Mouse (Mus musculus): ENCODE data around the gene Cyp26b1.

The Cyp26b1 gene

DNA sequence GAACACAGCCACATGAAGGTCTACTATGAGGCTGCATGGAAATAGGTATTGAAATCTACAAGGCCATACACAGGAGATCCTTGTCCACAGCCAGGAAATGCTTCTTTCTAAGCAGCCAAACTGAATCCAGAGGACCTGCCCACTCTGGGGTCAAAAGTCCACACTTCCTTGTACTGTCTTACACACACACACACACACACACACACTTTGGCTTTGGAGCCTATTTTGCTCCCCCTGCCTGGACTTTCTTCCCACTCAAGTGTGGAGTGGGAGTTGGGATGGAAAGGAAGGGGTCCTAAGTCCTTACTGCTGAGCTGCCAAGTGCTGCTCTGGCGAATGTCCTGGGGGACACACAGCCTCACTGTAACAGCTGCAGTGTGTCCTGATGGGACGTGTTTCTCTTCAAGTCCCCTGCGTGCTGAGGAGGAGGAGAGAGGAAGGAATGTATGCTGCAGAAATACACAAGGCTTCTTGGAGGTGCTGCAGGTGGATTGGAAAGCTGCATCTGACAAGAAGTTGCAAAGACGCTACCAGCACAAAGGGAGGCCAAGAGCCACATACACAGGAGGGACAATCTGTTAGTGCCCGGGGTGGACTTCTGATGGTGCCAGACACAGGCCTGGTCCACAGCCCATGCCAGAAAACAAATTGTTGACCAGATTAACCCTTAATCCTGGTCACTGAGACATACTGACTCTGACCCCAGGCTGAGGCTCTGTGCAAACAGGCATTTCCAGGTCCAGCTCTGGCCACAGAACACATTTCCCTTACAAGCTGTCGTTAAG is 2.6 kb downstream of the Cyp26b1 start:
- DNase-seq (ENCODE audit: low read depth, low spot score), result no peak
- no peaks in the 10 kb centered on the region for H3K36me3 ChIP-seq (ENCODE audit: control insufficient read depth, insufficient read depth, low read length, poor library complexity, severe bottlenecking)
- H3K27me3 ChIP-seq (ENCODE audit: control insufficient read depth, insufficient read depth, low read length, poor library complexity, severe bottlenecking), result no peaks in the 10 kb centered on the region

DNA sequence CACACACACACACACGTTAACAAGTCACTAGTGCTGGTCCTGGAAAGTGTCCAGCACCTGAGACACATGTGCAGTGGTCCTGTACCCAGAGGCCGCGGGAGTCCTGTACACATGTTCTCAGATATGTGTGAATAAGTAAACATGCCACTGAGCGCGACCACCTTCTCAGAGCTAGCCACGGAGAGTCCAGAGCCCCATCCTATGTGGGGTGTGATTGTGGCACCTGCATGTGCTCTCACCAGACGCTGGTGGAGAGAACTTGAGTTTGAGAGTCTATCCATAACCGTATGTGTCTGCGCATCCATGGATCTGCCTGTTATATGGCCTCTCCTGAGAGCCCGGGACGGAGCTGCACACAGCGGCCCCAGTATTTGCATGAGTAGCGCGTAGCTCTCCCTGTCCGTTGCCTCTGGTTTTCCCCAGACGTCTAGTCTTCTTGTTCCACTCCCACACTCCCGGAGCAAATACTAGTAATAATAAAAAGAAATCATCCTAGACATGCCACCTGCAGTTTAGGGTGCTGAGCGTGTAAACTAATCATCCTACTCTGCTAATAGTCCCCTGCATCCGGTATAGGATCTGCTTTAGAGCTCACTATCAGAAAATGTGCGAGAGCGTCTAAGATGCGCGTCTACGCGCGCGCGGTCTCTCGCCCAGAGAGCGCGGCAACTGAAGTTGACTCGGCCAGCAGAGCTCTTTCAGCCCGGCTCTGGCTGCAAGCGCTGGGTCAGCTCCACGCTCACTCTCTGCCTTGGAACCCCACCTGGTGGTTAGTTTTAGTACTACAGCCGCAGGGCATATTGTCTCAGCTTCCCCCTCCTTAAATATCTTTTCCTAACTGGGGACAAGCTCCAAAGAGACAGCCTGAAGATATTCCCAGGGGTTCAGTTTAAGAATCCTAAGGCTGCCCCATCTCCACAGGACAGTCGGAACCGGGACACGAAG is 3.7 kb downstream of the Cyp26b1 start:
- DNase-seq (ENCODE audit: low read depth, low spot score), result peak; percentile 38
- Histone ChIP-seq H3K36me3 (ENCODE audit: control insufficient read depth, insufficient read depth, low read length, poor library complexity, severe bottlenecking) (no peaks in the 10 kb centered on the region), H3K27me3 (ENCODE audit: control insufficient read depth, insufficient read depth, low read length, poor library complexity, severe bottlenecking) (no peaks in the 10 kb centered on the region; the same call in 1 of the 2 replicates)

DNA sequence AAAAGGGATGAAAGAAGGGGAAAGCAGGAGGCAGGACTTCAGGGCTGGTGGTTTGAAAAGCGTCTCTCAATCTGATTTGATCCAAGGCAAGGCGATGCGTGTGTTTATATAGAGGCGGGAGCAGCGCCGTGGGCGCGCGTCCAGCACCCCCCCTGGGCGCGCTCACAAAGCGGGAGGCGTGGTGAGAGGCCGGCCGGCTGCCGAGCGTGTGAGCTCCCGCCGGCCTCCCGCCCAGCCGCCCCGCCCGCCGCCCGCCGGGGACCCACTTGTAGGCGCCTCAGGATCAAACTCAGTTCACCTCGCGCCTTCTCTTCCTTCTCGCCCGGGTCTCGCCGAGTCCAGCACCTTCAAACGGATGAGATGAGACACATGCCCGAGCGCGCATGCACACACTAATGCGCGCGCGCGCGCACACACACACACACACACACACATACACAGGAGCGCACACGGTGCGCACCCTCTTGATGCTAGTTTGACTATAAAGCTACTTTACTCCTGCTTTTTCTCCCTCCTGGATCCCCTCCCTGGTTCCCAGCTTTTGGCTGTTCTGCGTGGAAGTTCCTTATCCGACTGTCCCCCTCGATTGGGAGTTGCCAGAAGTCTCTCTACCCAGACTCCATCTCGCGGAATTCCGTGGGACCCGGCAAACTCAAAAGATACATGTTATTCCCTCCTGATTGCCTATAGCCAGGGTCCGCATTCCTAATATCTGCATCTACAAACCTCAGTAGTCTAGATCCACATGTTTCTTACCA is 4.6 kb downstream of the Cyp26b1 start:
- H3K27me3 ChIP-seq (ENCODE audit: control insufficient read depth, insufficient read depth, low read length, poor library complexity, severe bottlenecking), result peaks cover 2% of the 10 kb centered on the region; the same call in 1 of the 2 replicates
- no peaks in the 10 kb centered on the region for H3K36me3 ChIP-seq (ENCODE audit: control insufficient read depth, insufficient read depth, low read length, poor library complexity, severe bottlenecking)
- DNase-seq (ENCODE audit: low read depth, low spot score), result no peak

DNA sequence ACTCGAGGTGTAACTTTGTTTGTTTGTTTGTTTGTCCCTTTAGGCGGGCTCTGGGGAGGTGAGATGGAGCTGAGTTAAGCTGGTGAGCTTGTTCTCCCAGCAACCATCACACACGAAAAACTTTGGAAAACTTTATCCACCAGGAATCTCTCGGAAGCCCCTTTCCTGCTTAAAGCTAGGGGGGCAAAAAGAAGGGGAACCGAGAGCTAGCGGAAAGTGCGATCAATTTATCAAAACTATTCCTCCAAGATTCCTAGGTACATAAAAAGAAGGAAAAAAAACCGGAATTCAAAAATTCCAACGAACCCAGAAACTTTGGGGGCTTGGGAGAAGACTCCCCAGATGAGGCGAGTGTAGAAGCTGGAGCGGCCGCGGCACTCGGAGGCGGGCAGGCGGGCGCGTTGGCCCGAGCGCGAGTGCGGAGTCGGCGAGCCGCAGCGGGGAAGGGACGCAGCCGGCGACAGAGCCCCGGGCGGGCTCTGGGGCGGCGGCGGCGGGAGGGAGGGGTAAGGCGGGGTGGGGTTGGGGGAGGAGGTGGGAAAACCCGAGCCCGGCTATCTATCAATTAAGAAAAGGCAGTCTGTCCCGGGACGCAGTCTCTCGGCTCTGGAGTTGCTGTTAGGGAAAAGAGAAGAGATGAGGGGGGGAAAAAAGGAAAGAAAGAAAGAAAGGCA is 5.3 kb downstream of the Cyp26b1 start:
- no peak for DNase-seq (ENCODE audit: low read depth, low spot score)
- H3K27me3 ChIP-seq (ENCODE audit: control insufficient read depth, insufficient read depth, low read length, poor library complexity, severe bottlenecking), result peaks cover 2% of the 10 kb centered on the region; the same call in 1 of the 2 replicates
- H3K36me3 ChIP-seq (ENCODE audit: control insufficient read depth, insufficient read depth, low read length, poor library complexity, severe bottlenecking), result no peaks in the 10 kb centered on the region

DNA sequence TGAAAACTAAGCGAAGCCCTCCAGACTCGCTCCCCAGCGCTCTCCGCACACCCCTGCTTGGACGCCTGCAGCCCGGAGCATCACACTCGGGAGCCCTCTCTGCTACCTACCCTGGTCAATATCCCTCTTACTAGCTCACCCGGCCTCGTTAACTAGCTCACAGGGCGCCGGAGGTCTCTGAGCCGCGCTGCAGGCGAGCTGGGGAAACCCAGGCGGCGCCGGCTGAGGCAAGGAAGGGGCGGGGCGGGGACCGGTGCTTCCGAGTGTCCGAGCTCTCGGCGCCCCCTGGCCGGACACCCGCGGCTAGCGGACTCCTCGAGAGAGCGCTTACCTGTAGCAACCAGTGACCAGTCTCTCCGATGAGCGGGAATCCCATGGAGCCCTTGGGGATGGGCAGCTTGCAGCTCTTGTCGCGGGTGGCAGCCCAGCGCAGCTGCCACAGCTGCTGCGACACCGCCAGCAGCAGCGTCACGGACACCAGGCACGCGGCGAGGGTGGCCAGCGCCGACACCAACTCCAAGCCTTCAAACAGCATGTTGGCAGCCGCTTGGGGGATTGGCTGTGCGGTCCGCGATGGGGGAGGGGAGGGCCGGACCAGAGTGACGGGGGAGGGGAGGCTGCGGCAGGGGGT is 6.1 kb downstream of the Cyp26b1 start:
- peaks cover 2% of the 10 kb centered on the region; the same call in 1 of the 2 replicates for H3K27me3 ChIP-seq (ENCODE audit: control insufficient read depth, insufficient read depth, low read length, poor library complexity, severe bottlenecking)
- DNase-seq (ENCODE audit: low read depth, low spot score), result no peak
- H3K36me3 ChIP-seq (ENCODE audit: control insufficient read depth, insufficient read depth, low read length, poor library complexity, severe bottlenecking), result no peaks in the 10 kb centered on the region

DNA sequence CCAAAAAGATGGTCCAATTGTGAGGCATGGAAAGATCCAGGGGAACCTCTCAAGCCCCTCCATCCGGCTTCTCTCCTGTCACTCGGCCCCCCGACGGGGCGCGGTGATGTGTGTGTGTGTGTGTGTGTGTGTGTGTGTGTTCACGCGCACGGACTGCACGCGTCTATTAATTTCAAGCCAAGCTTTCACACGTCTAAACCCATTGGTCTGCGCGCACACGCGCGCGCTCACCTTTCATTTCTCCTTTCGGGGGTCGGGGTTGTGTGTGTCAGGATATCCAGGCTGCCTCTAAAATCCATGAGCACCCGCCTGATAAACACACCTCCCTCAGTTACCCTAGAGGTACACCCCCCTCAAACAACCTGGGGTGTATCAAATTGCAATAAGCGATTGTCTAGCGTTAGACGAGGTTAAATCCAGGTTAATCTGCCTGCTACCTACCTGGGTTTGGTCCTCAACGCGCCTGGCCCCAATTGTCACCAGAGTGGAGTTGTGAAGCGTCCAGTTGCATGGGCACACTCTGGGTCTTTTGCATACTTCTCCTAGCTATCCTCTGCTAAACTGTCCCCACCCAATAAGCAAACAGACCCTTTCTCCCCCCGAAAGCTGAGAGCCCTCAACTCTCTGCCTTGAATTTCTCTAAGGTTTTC is 7.0 kb downstream of the Cyp26b1 start:
- no peak for DNase-seq (ENCODE audit: low read depth, low spot score)
- Histone ChIP-seq H3K27me3 (ENCODE audit: control insufficient read depth, insufficient read depth, low read length, poor library complexity, severe bottlenecking) (peaks cover 2% of the 10 kb centered on the region; the same call in 1 of the 2 replicates), H3K36me3 (ENCODE audit: control insufficient read depth, insufficient read depth, low read length, poor library complexity, severe bottlenecking) (no peaks in the 10 kb centered on the region)

DNA sequence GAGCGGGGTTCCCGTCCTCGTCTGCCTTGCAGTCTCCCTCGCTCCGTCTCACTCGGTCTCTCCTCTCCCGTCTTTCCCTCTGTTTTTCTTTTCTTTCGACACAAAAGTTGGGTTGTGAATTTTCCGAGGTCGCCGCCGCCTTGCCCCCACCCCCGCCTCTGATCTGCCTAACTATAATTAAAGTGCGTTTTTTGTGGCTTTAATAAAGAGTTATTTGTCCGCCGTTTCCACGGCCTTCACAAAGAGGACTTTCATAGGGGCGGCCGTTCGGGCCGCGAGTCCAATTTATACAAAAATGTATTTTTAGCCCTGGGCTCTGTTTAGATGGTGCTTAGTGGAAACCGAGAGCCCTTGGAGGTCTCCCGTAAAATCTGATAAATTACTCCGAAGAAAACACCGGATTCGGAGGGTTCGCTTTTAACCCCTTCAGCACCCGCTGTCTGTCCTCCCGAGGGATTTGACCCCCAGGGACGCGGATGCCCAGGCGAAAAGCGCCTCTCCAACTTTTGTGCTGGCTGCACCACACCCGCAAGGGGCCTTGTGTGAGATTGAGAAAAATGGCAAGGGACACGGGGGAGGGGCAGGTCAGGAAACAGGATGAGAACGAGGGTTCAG is 7.9 kb downstream of the Cyp26b1 start:
- no peaks in the 10 kb centered on the region for H3K36me3 ChIP-seq (ENCODE audit: control insufficient read depth, insufficient read depth, low read length, poor library complexity, severe bottlenecking)
- no peak for DNase-seq (ENCODE audit: low read depth, low spot score)
- H3K27me3 ChIP-seq (ENCODE audit: control insufficient read depth, insufficient read depth, low read length, poor library complexity, severe bottlenecking), result peaks cover 2% of the 10 kb centered on the region; the same call in 1 of the 2 replicates

DNA sequence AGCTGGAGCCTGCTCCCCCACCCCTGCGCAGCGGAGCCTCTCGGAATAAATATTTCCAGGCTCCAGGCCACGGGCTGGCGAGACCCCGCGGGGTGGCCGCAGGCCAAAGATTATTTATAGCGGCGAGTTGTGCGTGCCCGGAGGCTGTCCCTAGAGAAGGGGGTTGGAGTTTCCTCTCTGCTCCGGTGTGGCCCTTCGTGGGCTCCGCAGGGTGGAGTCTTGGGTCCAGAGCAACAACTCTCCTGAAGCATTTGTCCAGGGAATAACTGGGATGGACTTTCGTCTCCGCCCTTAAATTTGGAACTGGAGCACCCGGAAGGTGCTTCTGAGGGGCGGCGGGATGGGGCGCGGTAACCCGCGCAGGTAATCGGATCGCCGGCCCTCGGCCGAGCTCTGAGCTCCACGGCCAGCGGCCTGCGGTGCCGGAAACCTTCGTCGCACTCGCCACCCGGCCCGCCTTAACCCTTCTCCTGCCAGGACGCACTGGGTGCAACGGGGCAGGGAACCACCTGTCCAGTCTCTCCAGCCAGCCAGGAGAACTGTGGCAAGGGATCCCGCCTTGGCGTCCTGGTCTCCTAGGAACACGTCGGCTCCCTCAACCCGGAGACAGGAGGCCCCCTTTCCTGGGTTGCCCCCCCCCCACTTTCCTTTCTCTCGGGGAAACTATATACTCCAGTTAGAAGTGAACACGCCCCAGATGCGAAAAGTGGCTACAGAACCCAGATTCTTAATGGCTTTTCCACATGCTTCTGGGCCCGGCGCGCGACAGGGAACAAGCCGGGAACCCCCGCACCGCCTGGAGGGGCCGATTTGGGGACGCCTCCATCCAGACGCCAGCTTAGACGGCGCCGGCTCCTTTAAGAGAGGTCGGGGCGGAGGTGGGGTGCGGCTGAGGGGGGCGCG is 8.7 kb downstream of the Cyp26b1 start:
- no peak for DNase-seq (ENCODE audit: low read depth, low spot score)
- Histone ChIP-seq H3K36me3 (ENCODE audit: control insufficient read depth, insufficient read depth, low read length, poor library complexity, severe bottlenecking) (no peaks in the 10 kb centered on the region), H3K27me3 (ENCODE audit: control insufficient read depth, insufficient read depth, low read length, poor library complexity, severe bottlenecking) (peaks cover 2% of the 10 kb centered on the region; the same call in 1 of the 2 replicates)

DNA sequence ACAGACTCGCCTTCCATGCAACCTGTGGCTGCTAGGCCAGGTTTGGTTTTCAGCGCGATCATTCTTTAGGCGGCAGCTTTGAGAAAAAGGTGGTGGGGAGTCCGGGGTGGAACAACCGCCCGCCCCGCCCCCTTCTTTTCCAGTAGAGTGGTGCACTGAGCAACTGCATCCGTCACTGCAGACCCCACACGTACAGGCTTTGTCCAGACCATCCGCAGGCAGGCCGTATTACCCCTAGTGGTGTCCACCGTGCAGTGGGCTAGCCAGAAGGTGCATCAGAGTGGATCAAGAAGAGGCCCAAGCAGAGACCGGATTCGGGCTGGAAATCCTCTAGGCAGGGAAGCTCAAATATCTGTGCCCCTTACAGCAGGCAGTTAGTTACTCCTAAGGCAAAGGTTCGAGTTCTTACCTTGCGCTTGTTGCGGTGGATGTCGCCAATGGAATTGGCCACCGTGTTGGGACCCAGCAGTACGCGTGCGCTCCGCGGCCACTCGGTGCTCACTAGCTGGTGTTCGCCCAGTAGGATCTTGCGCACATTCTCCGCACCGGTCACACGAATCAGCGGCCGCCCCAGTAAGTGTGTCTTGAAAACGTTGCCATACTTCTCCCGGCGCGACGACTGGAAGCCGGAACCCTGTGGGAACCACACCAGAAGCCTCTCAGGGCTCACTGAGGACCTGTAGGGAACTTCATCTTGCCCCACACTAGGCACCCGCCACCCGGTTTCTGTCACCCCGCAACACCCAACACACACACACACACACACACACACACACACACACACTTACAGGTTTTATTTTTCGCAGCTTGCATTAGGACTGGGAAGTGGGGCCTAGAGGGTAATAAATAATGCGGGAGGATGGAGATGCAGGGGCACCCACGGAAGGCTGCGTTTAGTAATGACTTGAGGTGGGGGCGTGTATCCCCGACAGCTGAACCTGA is 9.6 kb downstream of the Cyp26b1 start:
- no peak for DNase-seq (ENCODE audit: low read depth, low spot score)
- no peaks in the 10 kb centered on the region for H3K36me3 ChIP-seq (ENCODE audit: control insufficient read depth, insufficient read depth, low read length, poor library complexity, severe bottlenecking)
- peaks cover 2% of the 10 kb centered on the region; the same call in 1 of the 2 replicates for H3K27me3 ChIP-seq (ENCODE audit: control insufficient read depth, insufficient read depth, low read length, poor library complexity, severe bottlenecking)

DNA sequence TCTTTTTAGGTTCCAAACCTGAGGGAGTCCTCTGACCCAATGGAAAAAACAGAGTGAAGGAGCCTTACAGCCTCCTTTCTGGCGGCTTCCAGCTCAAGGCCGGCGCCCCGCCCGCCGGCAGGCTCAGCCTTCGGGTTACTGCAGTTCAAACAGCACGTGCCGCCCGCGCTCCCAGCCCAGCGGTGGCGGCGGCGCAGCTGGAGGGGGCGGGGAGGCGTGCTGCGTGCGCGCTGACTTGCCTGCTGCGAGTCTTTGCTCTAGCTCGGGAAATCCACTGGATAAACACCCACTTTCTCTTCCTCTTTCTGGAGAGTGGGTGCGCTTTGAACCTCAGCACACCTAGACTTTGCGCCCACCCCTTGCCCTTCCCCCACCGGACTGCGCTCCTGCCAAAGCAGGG is 10.3 kb downstream of the Cyp26b1 start:
- DNase-seq (ENCODE audit: low read depth, low spot score), result peak; percentile 6
- no peaks in the 10 kb centered on the region for H3K36me3 ChIP-seq (ENCODE audit: control insufficient read depth, insufficient read depth, low read length, poor library complexity, severe bottlenecking)
- H3K27me3 ChIP-seq (ENCODE audit: control insufficient read depth, insufficient read depth, low read length, poor library complexity, severe bottlenecking), result peaks cover 2% of the 10 kb centered on the region; the same call in 1 of the 2 replicates

DNA sequence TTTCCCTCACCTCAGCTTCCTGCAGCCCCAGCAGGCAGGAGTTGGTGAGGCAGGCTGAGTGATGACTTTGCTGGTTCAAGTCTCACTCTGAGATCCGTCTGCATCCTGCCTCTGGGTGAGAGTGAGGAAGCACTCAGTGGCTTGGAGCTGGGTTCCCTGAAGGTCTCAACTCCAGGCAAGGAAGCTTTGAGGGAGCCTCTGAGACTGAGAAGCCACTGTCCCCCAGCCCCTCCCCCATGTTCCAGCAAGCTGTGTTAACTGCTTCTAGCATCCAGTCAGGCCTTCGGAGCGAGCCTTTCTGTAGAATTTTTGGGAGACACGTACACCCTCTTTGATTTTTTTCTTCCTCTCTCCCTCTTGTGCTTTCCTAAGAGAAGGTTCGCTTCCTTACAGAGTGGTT is 10.9 kb downstream of the Cyp26b1 start:
- no peak for DNase-seq (ENCODE audit: low read depth, low spot score)
- Histone ChIP-seq H3K36me3 (ENCODE audit: control insufficient read depth, insufficient read depth, low read length, poor library complexity, severe bottlenecking) (no peaks in the 10 kb centered on the region), H3K27me3 (ENCODE audit: control insufficient read depth, insufficient read depth, low read length, poor library complexity, severe bottlenecking) (peaks cover 2% of the 10 kb centered on the region; the same call in 1 of the 2 replicates)

All from splenic B cell, adult 2 months (primary cell).